Mouse (Mus musculus): ENCODE data around the gene Cebpe.

Gene Cebpe

DNA sequence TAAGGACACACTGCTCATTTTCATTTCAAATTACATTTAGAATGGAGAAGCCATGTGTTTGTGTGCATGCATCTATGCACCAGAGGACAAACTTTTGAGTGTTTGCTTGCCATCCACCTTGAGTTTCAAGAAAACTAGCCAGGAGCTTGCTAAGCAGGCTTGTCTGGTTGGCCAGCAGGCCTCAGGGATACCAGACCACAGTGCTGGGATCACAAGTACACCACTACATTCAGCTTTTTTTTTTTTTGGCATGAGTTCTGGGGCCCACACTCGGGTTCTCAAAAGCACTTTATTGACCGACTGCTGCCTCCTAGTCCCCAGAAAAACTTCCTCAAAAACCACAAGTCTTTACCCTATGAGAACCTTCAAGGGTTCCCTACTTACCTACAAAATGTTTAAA is 37.7 kb downstream of the Cebpe start:
- no peak for DNase-seq (ENCODE audit: low spot score)

DNA sequence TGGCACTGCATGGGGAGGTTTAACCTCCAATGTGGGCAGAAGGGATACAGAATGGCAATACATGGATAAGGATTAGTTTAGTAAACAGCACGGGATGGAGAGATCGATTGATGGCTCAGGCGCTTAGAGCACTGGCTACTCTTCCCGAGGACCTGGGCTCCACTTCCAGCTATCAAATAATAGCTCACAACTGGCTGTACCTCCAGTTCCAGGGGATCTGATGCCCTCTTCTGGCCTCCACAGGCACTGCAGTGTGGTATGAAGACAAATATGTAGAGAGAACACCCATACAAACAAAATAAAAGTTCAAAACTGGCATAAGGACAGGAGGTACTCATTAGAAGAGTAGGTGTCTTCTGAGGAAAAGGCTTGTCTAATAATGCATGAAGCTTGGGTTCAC is 42.6 kb downstream of the Cebpe start:
- peak; percentile 54 for DNase-seq (ENCODE audit: low spot score)

DNA sequence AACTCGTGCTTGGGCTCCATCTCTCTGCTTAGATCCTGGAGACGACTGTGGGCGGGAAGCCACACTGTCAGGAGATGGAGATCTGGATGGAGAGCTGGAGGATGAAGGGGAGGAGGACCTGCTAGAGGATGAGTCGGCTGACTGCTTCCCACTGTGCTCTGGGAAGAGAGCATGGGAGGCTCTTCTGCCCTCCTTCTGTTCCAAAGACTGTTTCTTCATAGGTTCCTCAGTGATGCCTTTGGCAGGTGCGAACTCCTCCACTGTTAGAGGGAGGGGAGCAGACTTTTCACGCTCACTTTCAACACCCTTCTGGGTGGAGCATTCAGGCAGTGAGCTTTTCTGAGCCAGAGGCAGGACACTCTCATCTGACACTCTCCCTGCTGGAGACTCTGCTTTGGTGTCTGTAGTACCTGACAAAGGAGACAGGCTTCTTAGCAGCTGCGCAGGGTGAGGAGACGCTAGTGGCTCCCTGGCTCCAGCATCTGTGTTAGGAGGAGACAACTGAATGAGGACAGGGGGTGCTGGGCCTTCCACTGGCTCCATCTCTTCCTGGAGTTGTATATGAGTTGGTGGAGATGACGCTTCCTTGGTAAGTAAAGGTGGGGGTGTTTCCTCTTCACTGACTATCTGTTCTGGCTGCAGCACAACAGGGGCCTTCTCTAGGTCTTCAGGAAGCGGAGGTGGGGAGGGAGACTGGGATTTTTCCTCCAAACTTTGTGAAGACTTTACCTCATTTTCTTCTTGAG is 47.3 kb downstream of the Cebpe start:
- no peak for DNase-seq (ENCODE audit: low spot score)
